Mouse (Mus musculus) olfactory bulb, adult 2 months (tissue): ENCODE measurements around the gene Fstl3.

Source experiments
- CTCF ChIP-seq: fragments of 200-500 bp; IDR thresholded peaks from 2 replicates; pipeline ENCODE4 v1.5.1; 2012; ENCODE audit warnings: low read depth, mild to moderate bottlenecking, low read length, moderate library complexity; ENCODE audit not compliant: insufficient read depth
- POLR2A ChIP-seq: fragments of 200-500 bp; IDR thresholded peaks from 2 replicates; pipeline ENCODE4 v1.6.1; 2012; ENCODE audit warnings: mild to moderate bottlenecking, low read depth, low read length, moderate library complexity; ENCODE audit not compliant: insufficient read depth

DNA sequence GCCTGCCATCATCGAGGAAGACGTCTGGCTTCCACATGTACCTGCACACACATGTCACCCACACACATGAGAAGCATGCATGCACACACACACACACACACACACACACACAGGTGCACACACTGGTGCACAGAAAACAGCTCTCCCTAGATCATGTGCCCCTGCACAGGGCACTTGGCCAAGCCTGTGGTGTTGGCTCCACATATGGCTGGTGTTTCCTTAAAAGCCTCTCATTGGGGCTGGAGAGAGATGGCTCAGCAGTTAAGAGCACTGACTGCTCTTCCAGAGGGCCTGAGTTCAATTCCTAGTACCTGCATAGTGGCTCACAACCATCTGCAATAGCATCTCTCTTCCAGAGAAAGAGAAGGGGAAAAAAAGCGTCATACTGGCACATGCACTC lies 54.5 kb downstream of the Fstl3 start:
- TF ChIP-seq CTCF (no peak), POLR2A (no peak)
